Mouse (Mus musculus): ENCODE data around the gene Stt3b.

The Stt3b gene

DNA sequence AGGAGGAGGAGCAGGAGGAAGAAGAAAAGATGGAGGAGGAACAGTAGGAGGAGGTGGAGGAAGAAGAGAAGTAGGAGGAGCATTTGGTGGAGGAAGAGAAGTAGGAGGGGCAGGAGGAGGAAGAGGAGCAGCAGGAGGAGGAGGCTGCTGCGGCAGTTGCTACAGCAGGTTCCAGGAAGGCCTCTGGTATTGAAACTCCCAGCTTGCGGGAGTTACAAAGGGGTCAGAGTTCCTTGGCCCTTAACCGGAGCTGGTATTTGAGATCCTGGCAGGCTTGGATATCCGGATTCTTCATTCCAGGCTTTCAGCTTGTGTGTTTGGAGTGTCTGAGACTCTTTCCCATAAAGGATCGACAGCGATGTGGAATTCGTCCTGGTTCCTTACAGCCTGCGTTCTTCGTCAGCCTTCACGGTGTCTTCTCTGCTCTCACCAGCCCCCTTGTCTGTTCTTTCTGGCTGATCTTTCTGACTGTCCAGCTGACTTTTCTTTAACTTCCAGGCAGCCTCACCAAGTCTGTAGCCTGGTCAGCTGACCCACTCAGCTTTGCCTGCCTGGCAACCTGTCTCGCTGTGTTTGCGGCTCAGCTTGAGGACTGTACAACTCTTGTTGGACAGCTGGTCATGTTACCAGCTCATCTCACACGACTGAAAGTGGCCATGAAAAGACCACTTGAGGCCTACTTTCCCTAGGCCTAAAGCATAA, 15.8 kb upstream of the Stt3b start:
- TF ChIP-seq GATA4 (IDR thresholded peaks at IDR 0.05; ENCODE audit: insufficient replicate concordance, low read length), result no peak

DNA sequence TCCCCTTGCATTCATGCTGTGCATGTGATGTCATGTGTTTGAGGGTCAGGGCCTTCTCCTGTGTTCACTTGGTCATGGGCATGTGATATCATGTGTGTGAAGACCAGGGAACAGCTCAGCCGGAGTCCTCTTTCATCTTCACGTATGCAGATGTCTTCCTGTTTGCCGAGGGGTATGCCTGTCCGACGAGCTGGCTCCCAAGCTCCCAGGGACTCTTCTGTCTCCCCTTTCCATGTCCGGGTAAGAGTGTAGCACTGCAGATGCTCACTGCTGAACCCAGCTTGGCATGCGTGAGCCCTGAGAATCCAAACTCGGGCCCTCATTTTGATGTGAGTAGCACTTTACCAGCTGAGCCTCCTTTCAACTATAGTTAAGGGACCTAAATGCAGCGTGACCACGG, 13.4 kb upstream of the Stt3b start:
- TF ChIP-seq GATA4 (IDR thresholded peaks at IDR 0.05; ENCODE audit: insufficient replicate concordance, low read length), result no peak

DNA sequence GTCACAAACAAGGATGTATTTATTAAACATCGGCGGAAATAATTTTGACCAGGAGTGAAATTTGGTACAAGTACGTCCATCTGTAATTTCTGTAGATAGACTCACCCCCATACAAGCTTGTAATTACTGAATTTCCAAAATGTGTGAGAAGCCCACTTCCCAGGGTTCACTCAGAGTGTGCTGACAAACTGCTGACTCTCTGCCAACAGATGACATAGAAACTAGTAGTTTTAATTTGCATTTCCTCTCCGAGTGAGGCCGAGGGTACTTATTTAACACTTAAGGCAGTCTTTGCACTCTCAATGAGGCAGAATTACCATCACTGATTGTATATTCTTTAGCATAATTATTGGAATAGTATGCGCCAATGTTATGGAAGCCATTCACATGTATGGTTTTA, 12.2 kb upstream of the Stt3b start:
- TF ChIP-seq GATA4 (IDR thresholded peaks at IDR 0.05; ENCODE audit: insufficient replicate concordance, low read length), result no peak

DNA sequence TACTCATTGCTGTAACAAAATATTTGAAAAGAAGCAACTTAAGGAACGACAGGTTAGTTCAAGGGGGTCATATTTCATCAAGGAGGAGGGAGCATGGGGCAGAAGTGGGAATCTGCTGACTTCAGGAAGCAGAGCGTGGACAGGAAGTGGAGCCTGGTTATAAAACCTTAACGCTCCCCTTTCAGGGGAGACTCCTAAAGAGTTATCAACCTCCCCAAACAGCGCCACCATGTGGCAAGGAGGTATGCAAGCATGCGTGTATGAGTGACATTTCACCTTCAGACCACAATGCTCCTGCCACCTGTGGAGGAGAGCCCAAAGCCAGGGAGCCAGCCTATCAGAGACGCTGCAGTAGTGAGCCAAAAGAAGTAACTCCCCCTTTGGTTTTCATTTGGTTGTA, 10.8 kb upstream of the Stt3b start:
- TF ChIP-seq GATA4 (IDR thresholded peaks at IDR 0.05; ENCODE audit: insufficient replicate concordance, low read length), result no peak

DNA sequence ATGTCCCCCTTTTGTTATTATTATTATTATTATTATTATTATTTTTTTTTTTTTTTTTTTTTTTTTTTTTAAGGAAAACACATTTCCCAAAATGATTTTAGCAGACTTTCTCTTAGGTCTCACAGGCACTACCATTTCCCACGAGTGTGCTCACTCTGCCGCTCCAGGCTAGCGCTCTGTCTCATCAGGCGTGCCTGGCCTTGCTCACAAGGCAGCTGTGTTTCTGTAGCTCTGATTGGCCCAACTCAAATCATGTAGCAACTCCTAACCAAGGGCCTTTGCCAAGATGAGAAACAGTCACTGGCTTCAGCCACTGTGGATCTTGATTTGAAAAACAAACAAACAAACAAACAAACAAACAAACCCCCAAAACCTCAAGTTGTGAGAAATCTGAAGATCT, 9.9 kb upstream of the Stt3b start:
- no peak for TF ChIP-seq GATA4 (IDR thresholded peaks at IDR 0.05; ENCODE audit: insufficient replicate concordance, low read length)

DNA sequence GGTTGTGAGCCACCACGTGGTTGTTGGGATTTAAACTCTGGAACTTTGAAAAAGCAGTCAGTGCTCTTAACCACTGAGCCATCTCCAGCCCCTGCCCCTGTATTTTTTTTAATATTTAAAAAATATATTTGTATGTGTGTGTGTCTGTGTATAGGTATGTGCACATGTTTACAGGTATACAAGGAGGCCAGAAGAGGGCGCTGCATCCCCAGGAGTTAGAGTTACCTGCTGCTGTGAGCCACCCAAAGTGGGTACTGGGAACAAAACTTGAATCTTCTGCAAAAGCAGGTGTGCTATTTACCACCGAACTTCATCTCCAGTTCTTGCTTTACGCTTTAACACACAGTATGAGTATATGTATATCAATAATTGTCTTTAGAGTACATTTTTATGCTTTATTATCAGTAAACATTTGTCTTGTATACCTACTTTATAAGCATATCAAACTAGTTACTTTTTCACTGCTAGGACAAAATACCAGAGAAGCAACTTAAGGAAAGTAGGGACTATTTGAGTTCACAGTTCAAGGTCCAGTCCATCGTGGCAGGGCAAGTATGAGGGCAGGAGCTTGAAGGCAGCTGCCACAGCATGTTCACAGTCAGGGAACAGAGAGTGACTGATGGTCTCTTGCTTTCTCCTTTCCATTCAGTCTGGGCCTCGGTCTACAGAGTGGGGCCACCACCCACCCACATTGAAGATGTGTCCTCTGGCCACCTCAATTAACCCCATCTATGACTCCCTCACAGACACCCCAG, 8.6 kb upstream of the Stt3b start:
- TF ChIP-seq GATA4 (IDR thresholded peaks at IDR 0.05; ENCODE audit: insufficient replicate concordance, low read length), result no peak

DNA sequence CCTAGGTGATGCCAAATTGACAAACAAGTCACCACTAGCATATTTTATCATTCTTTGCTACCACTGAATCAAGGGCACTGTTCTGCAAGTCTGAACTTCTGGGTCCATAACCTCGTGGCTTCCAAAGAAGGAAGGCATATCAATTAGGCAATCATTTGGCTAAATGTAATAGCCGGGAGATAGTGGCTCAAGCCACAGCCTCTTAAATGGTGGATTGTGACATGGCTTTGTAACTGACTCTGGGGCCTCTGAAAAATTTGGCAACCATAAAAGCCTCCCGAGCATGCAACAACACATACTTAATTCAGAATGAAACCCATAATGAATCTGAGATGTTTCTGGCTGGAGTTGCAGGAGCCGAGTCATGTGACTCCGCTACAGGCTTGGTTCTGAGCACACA, 6.8 kb upstream of the Stt3b start:
- TF ChIP-seq GATA4 (IDR thresholded peaks at IDR 0.05; ENCODE audit: insufficient replicate concordance, low read length), result no peak

DNA sequence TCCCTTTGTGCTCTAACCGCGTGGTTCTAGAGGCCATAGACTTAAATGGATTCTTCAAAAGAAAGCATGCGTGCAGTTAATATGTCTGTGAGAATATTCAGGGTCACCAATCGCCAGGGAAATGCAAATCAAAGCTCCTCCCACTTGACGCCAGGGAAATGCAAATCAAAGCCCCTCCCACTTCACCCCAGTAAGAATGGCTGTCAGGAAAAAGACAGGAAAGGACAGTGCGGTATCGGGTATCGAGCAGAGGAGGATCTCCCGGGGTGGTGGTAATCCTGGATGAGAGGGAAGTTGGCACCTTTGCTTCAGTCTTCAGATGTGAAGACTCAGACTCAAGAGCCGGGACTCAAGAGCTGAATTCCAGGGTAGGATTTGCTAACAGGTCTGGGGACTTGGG, 4.3 kb upstream of the Stt3b start:
- TF ChIP-seq GATA4 (IDR thresholded peaks at IDR 0.05; ENCODE audit: insufficient replicate concordance, low read length), result no peak

DNA sequence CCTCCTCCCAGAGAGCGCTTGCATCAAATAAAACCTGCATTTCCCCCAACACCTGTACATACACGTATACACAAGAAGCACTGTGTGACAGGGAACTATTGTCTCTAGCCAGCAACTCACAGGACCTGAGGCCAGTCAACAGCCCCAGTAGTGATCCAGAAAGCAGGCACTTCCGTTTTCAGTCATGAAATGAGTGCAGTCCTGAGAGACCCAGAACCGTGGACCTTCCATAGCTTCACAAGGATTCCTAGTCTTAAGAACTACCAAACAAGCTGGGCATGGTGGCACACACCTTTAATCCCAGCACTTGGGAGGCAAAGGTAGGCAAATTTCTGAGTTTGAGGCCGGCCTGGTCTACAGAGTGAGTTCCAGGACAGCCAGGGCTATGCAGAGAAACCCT, 3.6 kb upstream of the Stt3b start:
- no peak for TF ChIP-seq GATA4 (IDR thresholded peaks at IDR 0.05; ENCODE audit: insufficient replicate concordance, low read length)

DNA sequence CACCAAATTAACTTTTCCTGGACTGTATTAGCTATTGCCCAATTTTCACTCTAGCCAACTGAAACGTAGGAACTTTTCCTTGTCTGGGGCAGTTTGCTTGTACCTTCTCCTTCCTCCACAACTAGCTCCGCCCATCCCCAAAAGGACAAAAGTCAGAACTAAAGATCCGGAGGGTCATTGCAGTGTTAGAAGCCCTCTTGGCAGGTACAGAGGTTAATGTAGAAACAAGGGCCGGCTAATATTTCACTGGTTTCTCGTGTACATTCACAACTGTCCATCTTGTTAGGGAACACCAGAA, 951 bp upstream of the Stt3b start:
- no peak for TF ChIP-seq GATA4 (IDR thresholded peaks at IDR 0.05; ENCODE audit: insufficient replicate concordance, low read length)

DNA sequence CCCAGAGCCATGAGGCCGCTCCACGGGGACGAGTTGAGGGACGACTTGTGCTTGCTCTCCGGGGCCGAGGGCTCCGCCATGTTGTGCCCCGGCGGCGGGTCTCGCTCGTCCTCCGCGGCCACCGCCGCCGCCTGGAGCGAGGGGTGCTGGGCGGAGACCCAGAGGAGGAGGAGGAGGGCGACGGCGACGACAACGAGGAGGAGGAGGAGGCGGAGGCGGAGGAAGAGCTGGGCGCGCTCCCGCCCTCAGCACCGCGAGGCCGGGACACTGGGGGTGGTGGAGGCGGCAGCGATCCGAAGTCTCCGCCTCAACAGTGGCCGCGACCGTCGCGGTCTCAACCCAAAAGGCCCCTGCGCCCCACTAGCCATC, 260 bp downstream of the Stt3b start:
- no peak for TF ChIP-seq GATA4 (IDR thresholded peaks at IDR 0.05; ENCODE audit: insufficient replicate concordance, low read length)

DNA sequence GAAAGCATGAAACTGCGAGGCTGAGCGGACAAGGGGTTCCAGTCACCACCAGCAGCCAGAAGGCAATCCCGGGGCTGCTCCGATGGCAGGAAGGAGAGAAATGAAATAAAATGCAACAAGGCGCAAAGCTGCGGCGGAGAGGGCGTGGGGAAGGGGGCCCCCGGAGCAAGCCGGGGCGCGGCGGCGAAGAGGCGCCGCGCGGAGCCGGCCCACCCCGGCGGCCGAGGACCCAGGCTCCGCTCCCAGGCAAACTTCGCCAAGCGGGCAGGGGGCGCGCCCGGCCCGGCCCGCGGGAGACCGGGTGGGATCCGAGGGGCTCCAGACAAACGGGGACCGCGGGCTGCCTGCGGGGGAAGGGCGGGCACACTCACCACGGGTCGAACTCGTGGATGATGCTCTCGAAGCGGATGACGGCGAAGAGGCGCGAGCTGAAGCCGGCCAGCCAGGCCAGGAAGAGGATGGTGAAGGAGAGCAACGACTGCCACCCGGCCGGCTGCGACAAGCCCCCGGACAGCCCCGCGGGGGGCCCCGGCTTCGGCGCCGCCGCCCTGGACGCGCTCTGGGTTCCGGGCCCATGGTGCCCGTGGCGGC, 745 bp downstream of the Stt3b start:
- no peak for TF ChIP-seq GATA4 (IDR thresholded peaks at IDR 0.05; ENCODE audit: insufficient replicate concordance, low read length)

DNA sequence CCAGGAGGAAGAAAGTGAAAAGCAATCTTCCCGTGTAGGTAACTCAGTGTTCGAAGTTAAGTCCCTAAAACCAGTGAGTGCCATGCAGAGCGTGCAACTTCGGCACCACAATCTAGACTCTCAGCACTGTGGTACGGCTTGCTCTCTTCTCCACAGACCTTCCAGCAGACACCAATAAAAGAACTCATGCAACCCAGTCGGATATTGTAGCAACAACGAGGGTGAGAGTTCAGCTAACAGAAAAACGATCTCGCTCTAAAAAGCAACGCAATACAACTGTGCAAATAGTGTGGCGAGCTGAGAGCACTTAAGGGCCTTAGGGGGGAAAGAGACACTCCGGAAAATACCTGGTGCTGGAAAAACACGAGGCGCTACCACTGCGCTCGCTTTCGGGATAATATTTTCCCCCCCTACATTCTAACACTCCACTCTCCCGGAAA, 1.3 kb downstream of the Stt3b start:
- TF ChIP-seq GATA4 (IDR thresholded peaks at IDR 0.05; ENCODE audit: insufficient replicate concordance, low read length), result no peak

DNA sequence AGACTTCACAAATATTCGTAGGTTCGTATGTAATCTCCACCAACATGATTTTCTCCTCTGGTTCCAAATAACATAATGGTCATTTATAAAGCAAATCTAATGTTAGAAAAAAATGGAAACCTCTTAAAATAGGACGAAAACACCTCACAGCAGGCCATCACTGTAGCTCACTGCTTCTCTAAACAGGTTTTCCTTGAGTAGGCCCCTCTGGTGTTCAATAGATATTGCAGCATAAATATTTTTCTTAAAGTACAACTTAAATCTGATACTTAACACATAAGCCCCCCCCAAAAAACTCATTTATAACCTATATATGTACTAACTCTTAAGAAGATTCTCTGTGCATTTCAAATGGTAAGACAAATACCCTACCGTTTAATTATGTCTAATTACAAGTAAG, 1.8 kb downstream of the Stt3b start:
- TF ChIP-seq GATA4 (IDR thresholded peaks at IDR 0.05; ENCODE audit: insufficient replicate concordance, low read length), result no peak

DNA sequence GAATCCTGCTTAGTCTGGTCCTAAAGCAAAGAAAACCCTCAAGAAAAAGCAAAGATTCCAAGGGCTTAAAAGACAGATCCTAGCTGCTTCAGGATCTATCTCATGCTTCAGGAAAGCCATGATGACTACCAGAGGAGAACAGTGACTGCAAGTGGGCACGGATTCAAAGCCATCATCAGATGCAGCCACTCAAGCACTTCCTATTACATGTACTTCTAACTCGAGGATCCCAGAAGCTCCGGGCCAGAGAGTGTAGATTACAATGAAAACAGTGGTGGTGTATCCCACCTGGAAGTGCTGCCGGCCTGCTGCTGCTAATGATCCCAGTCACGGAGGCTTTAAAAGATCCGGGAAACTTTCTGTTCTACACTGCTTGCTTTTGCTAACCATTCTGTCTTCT, 4.0 kb downstream of the Stt3b start:
- no peak for TF ChIP-seq GATA4 (IDR thresholded peaks at IDR 0.05; ENCODE audit: insufficient replicate concordance, low read length)

DNA sequence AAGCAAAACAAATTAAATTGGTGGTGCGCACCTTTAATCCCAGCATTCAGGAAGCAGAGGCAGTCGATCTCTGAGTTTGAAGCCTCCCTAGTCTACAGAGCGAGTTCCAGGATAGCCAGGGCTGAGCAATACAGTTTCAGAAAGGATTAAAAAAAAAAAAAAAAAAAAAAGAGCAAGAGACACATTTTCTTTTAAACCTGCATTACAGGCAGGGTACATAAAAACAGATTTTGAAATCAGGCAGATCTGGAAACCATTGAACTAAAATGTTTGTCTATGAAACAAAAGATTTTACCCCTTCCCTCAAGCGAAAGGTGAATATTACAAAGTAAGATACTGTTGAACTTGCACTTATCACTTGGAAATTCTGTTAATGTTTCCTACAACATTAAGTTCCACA, 6.1 kb downstream of the Stt3b start:
- TF ChIP-seq GATA4 (IDR thresholded peaks at IDR 0.05; ENCODE audit: insufficient replicate concordance, low read length), result no peak

DNA sequence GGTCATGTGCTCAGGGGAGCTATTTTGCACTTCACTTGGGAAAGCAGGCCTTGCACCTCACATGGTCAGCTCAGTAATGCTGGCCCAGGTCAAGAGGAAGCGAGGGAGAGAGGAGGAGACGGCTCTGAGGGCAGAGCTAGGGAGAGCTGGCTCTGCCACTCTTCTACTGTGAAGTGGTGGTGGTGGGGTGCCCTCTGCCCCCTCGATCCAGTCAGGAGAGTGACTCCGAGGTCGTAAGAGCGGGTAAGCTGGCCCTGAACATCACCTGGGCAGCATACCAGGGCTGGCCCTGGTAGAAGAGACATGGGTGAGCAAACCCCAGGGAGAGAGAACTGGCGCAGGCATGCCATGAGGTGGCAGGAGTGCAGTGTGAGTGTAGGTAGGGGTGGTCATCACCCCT, 8.6 kb downstream of the Stt3b start:
- no peak for TF ChIP-seq GATA4 (IDR thresholded peaks at IDR 0.05; ENCODE audit: insufficient replicate concordance, low read length)
